Mouse (Mus musculus) forebrain, embryonic 10.5 days (tissue): ENCODE data around the gene Foxn3. TPM values are rescaled to one million over a fixed set of nuclear protein-coding genes. Genes with fewer than 3 reads are reported as not detected.

Experiments used
- DNase-seq: peaks from one replicate; pipeline ENCODE4 v3.0.0-alpha.2; 2017; ENCODE audit warnings: low spot score; ENCODE audit errors: extremely low spot score
- H3K27ac ChIP-seq: fragments of 300-500 bp; sonication (generic); 2 replicates; pipeline ENCODE4 v1.5.1; 2016; ENCODE audit warnings: mild to moderate bottlenecking
- H3K27me3 ChIP-seq: fragments of 300-500 bp; sonication (generic); 2 replicates; pipeline ENCODE4 v1.6.1; 2016; ENCODE audit warnings: mild to moderate bottlenecking; ENCODE audit not compliant: poor library complexity, severe bottlenecking
- H3K36me3 ChIP-seq: fragments of 300-500 bp; sonication (generic); replicated peaks from 2 replicates; pipeline ENCODE4 v1.6.1; 2016; ENCODE audit warnings: mild to moderate bottlenecking, moderate library complexity
- H3K4me1 ChIP-seq: fragments of 300-500 bp; sonication (generic); 2 replicates; pipeline ENCODE4 v1.6.1; 2016
- H3K4me3 ChIP-seq: fragments of 300-500 bp; sonication (generic); 2 replicates; pipeline ENCODE4 v1.5.1; 2016; ENCODE audit warnings: mild to moderate bottlenecking, moderate library complexity
- H3K9me3 ChIP-seq: fragments of 300-500 bp; sonication (generic); 2 replicates; pipeline ENCODE4 v1.6.1; 2016; ENCODE audit warnings: mild to moderate bottlenecking, moderate library complexity
- WGBS: fragments of 180-500 bp; shearing (Covaris S2); methylation state at CpG from one replicate; pipeline ENCODE4 v1.1.7; 2016; 5-methylcytosine and 5-hydroxymethylcytosine counted together
- polyA plus RNA-seq: library from polyadenylated mRNA; unstranded; fragments of >200 nt; fragmentation: Nextera tagmentation; extraction: Ambion mirVana; gene quantifications from 2 replicates; pipeline ENCODE4 v1.2.1, GENCODE M21; 2016

The Foxn3 gene
- polyA plus RNA-seq, 1 experiment from 2014 or later: 47.3 TPM

DNA sequence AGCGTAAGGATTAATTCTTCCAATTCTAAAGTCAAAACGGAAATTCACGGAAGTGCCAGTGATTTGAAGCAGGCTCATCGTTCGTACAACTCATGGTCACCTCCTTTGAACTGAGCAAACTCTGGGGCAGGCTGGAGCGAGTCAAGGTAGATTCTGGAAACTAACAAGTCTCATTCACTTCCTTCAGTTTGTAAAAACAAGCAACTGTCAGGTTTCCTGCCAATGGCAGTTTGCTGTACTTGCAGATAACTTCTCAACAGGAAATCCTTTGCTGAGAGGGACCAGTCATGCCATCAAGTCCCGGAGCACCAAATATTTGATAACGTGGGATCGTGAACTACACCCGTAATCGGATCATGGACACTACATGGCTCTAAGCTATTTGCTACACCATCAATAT lies 3.9 kb downstream of the Foxn3 start:
- Histone ChIP-seq H3K4me1 (peaks cover 45% of the 10 kb centered on the region), H3K9me3 (no peaks in the 10 kb centered on the region), H3K27ac (no peak overlapping the region), H3K27me3 (no peaks in the 10 kb centered on the region), H3K36me3 (peaks cover 5% of the 10 kb centered on the region), H3K4me3 (no peak overlapping the region)
- 88% methylated on average over 11 of the region's 11 CpGs for WGBS
- DNase-seq: no peak

DNA sequence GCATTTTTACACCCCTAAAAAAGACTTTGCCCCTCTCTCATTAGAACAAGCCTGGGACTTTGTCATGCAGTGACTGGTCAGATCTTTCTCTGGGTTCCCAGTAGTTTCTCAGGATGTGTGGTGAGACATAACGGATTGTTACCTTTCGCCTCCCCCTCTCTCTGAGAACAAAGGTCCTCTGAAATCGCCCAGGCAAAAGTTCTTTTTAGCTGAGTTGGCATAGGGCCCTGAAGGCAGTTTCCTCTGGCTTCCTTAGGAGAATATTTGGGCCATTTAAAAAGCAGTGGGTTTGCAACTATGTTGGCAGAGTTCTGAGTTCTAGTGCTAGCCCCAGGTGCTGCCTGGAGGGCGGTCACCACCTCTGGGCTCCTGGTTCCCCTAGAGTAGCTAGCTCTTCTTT lies 4.9 kb downstream of the Foxn3 start:
- H3K36me3 ChIP-seq: peaks cover 5% of the 10 kb centered on the region
- H3K4me1 ChIP-seq: peaks cover 36% of the 10 kb centered on the region
- 85% methylated on average over 4 of the region's 4 CpGs for WGBS
- no peak overlapping the region for H3K27ac ChIP-seq
- H3K4me3 ChIP-seq: no peak overlapping the region
- no peak for DNase-seq
- no peaks in the 10 kb centered on the region for H3K27me3 ChIP-seq
- no peaks in the 10 kb centered on the region for H3K9me3 ChIP-seq

DNA sequence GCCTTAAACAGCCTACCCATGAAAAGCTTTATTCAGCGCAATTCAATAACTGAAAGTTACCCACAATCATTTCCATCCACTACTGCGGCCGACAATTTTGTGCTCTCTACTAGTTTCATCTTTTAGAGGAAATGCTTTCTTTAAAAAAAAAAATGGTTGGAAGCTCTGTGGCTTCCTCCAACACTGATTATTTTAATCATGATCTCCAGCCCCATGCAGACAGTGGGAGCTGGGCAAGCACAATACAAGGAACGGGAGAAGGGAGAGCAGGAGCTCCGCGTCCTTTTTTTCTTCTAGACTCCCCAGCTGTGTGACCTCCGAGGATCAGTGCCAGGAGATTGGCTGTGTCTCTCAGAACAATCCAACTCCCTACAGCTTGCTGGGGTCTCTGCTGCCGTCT lies 5.9 kb downstream of the Foxn3 start:
- no peak overlapping the region for H3K4me3 ChIP-seq
- H3K27me3 ChIP-seq: no peaks in the 10 kb centered on the region
- H3K4me1 ChIP-seq: peaks cover 37% of the 10 kb centered on the region
- no peak for DNase-seq
- no peaks in the 10 kb centered on the region for H3K9me3 ChIP-seq
- 84% methylated on average over 8 of the region's 8 CpGs for WGBS
- H3K27ac ChIP-seq: no peak overlapping the region
- peaks cover 5% of the 10 kb centered on the region for H3K36me3 ChIP-seq

DNA sequence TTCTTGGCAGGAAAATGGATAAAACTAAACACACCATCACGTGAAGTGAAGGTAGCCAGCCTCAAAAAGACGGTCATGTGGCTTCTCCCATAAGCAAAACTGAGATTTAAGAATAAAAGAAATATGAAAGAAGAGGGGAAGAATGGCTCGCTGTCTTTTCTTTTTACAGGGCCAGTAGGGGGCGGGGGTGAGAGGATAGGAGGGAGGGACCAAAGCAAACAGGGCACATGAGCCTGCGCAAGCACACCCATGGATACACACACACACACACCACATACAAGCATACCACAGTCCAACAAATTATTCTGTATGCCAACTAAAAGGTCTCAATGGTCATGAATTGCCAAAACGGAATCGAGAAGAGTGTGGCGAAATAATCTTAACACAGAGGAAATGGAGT lies 12.8 kb downstream of the Foxn3 start:
- H3K4me3 ChIP-seq: no peak overlapping the region
- H3K4me1 ChIP-seq: peaks cover 6% of the 10 kb centered on the region; the same call in 1 of the 2 replicates
- H3K36me3 ChIP-seq: no peaks in the 10 kb centered on the region; the same call in 1 of the 2 replicates
- DNase-seq: no peak
- no peaks in the 10 kb centered on the region for H3K27me3 ChIP-seq
- WGBS: 66% methylated on average over 8 of the region's 8 CpGs
- no peaks in the 10 kb centered on the region for H3K9me3 ChIP-seq
- H3K27ac ChIP-seq: no peak overlapping the region

DNA sequence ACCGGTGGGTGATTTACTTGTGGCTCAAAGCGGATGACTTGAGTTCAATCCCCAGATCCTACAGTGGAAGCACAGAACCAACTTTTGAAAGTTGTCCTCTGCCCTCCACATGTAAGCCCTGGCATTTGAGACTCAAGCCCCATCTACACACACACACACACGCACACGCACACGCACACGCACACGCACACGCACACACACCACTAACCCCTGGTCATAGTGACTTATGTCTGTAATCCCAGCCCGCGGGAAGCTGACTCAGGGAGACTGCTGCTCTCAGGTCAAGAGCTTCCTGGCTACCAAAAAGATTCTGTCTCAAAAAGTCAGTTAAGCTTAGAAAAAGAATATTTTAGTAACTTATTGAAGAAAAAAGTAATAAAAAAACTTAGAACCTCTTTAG lies 13.6 kb downstream of the Foxn3 start:
- no peak for DNase-seq
- H3K9me3 ChIP-seq: no peaks in the 10 kb centered on the region
- no peak overlapping the region for H3K27ac ChIP-seq
- no peaks in the 10 kb centered on the region for H3K27me3 ChIP-seq
- H3K4me1 ChIP-seq: peaks cover 7% of the 10 kb centered on the region; the same call in 1 of the 2 replicates
- H3K4me3 ChIP-seq: no peak overlapping the region
- H3K36me3 ChIP-seq: no peaks in the 10 kb centered on the region; the same call in 1 of the 2 replicates
- 94% methylated on average over 10 of the region's 10 CpGs for WGBS

DNA sequence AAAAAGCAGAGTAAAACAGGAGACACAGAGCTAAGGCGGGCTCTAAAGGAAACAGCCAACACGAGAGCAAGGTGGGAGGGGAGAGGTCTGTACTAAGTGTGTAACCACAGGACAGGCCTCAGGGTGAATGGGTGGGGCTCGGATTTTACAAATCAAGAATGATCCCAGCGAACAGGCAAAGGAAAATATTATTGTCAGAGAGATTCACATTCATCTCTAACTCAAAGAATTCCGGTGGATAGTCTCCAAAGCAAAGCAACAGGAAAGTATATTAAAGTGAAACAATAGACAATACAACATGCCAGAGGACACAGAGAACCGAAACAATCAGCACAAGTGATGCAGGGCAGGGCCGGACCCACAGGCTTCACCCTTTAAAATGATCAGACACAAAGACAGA lies 15.0 kb downstream of the Foxn3 start:
- no peak overlapping the region for H3K4me3 ChIP-seq
- 80% methylated on average over 7 of the region's 7 CpGs for WGBS

DNA sequence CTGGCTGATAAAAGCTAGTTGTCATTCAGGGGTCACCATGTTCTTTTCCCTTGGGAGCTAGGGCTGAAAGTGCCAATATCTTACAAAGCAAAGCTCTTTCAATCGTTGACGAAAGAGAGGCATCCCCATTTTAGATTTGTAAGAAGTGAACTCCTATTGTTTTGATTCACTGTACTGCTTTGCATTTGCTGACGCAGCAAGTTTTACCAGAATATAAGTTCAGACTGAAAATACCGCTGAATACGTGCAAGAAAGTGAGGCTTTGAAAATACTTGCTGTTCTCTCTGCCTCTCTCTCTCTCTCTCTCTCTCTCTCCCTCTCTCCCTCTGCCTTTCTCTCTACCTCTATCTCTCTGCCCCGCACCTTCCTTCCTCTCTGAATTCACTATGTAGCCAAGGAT lies 16.1 kb downstream of the Foxn3 start:
- Histone ChIP-seq H3K9me3 (no peaks in the 10 kb centered on the region), H3K27ac (no peak overlapping the region), H3K27me3 (no peaks in the 10 kb centered on the region), H3K36me3 (peaks cover 7% of the 10 kb centered on the region), H3K4me1 (peaks cover 4% of the 10 kb centered on the region; the same call in 1 of the 2 replicates), H3K4me3 (no peak overlapping the region)
- no peak for DNase-seq
- 96% methylated on average over 6 of the region's 6 CpGs for WGBS

More for the DNA sequence above, 15.0 kb downstream of the Foxn3 start:
- H3K27ac ChIP-seq: no peak overlapping the region
- DNase-seq: no peak
- H3K27me3 ChIP-seq: no peaks in the 10 kb centered on the region
- peaks cover 5% of the 10 kb centered on the region; the same call in 1 of the 2 replicates for H3K4me1 ChIP-seq
- H3K9me3 ChIP-seq: no peaks in the 10 kb centered on the region
- peaks cover 7% of the 10 kb centered on the region for H3K36me3 ChIP-seq

DNA sequence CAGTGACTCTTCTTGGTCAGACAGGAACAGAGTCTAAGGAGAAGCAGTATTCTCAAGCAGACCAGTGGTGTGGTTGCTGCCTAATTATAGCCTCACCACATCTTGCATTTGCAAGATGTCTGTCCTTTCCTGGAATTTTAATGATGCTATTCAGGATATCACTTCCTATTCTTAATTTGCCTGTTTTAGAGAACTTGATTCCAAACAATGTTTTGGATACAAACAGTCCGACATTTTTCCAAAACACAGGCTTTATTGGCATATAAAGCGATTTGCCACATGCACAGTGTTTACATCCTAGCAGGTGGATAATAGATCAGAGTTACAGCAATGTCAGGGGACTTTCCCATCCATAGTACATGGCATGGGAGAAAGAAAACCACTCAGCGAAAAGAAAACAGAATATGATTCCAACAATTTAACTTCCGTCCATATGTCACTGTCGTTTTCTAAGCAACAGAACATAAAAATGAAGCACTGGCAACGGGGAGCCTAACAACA lies 18.1 kb downstream of the Foxn3 start:
- Histone ChIP-seq H3K4me3 (no peak overlapping the region), H3K27ac (no peak overlapping the region), H3K4me1 (peaks cover 4% of the 10 kb centered on the region; the same call in 1 of the 2 replicates), H3K9me3 (no peaks in the 10 kb centered on the region), H3K27me3 (no peaks in the 10 kb centered on the region), H3K36me3 (peaks cover 7% of the 10 kb centered on the region)
- WGBS: 85% methylated on average over 6 of the region's 6 CpGs
- no peak for DNase-seq

DNA sequence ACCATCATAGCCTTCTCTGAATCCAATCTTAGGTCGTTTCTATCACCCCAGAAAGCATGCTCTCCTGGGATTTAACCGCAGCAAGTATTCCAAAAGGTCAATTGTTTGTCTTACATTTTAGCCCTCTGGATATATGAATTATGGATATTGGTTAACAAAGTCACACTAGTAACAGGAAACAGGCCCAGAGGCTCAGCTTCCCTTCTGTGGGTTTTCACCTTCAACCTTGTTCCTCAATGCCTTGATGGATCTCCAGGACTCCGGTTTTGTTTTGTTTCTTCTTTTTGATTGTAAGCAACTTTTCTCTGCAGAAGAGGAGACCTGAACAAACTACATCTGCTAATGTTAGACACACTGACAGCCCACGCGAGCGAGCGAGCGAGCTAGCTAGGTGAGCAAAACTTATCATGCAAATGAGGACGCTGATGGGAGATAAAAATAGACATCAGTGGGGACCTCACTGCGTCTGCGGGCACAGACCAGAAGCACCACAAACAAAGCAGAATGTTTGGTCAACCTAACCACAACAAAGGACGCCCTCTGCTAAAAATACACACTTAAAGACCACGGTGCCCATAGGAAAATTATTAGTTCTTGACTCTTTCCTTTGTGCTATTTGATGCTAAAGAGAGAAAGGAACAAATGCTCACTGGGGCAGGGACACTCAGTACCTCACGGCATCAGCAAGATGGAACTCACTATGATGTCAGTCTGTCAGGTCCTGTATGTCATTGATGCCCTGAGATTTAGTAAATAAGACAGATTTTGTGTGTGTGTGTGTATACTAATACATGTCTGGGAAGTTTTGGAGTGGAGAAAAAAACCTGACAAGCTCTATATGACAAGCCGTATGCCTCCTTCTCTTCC lies 18.9 kb downstream of the Foxn3 start:
- Histone ChIP-seq H3K27me3 (no peaks in the 10 kb centered on the region), H3K9me3 (no peaks in the 10 kb centered on the region), H3K4me3 (no peak overlapping the region), H3K4me1 (peaks cover 4% of the 10 kb centered on the region; the same call in 1 of the 2 replicates), H3K27ac (no peak overlapping the region), H3K36me3 (peaks cover 7% of the 10 kb centered on the region)
- WGBS: 95% methylated on average over 15 of the region's 15 CpGs
- no peak for DNase-seq

DNA sequence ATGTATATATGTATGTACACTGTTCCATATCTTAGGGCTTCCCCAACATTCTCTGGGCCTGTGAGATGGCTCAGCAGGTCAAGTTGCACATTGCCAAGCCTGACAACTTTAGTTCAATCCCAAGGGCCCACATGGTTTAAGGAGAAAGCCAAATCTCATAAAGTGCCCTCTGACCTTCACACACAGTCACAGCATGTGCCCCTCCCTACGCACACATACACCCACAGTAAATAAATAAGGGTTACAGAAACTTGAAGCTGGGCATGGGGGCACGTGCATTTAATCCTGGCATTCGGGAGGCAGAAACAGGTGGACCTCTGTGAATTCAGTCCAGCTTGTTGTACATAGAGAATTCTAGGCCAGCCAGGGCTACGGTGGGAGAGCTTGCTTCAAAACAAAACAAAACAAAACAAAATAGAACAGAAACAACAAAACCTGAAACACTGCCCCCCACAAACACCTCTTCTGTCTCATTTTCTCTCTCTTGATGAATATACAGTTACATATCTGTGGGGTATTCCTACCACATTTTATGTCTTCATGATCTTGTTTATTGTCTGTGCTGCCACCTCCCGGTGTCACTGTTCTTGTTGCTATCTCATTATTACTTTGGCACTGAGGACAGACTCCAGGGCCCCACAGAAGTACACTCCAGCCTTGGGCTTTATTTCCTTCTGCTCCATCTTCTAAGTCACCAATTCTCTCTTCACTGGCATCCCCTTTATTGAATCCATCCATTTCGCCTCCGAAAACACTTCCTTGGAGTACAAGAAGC lies 19.8 kb downstream of the Foxn3 start:
- Histone ChIP-seq H3K27me3 (no peaks in the 10 kb centered on the region), H3K27ac (no peak overlapping the region), H3K4me1 (peaks cover 4% of the 10 kb centered on the region; the same call in 1 of the 2 replicates), H3K9me3 (no peaks in the 10 kb centered on the region), H3K4me3 (no peak overlapping the region), H3K36me3 (peaks cover 7% of the 10 kb centered on the region)
- no peak for DNase-seq
- 94% methylated on average over 7 of the region's 7 CpGs for WGBS

DNA sequence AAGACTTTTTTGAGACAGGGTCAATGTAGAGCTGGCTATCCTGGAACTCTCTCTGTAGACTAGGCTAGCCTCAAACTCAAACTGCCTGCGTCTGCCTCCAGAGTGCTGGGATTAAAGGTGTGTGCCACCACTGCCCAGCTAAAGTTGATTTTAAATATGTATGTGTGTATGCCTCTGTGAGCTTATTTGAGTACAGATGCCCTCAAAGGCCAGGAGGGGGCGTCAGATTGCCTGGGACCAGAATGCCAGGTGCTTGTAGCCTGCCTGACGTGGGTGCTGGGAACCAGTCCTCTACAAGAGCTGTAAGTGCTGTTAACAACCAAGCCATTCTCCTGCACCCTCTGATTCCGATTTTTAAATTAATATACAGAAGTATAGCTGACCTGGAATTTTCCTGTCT lies 23.2 kb downstream of the Foxn3 start:
- 85% methylated on average over 4 of the region's 4 CpGs for WGBS
- Histone ChIP-seq H3K27ac (no peak overlapping the region), H3K4me1 (no peaks in the 10 kb centered on the region), H3K4me3 (no peak overlapping the region), H3K9me3 (peaks cover 17% of the 10 kb centered on the region), H3K36me3 (peaks cover 25% of the 10 kb centered on the region), H3K27me3 (no peaks in the 10 kb centered on the region)
- DNase-seq: no peak

DNA sequence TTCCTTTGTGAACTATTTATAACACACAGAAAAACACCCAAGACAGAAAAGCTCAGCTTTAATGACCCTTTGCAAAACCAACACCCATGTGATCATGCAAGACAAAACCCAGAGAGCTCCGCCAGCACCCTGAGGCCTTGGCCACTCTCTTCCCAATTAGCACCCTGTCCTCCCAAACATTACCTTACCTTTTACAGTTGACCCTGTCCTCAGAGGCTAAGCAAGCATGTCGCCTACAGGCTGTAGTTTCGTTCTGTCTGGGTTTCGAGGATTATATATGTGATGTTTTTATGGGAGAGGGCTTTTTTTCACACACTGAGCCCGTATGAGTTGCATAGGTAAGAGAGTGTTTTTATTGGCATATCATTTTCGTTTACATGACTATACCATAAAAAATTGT lies 26.1 kb downstream of the Foxn3 start:
- Histone ChIP-seq H3K9me3 (peaks cover 31% of the 10 kb centered on the region), H3K27ac (no peak overlapping the region), H3K27me3 (no peaks in the 10 kb centered on the region), H3K36me3 (peaks cover 38% of the 10 kb centered on the region), H3K4me3 (no peak overlapping the region), H3K4me1 (no peaks in the 10 kb centered on the region)
- 95% methylated on average over 6 of the region's 6 CpGs for WGBS
- no peak for DNase-seq

DNA sequence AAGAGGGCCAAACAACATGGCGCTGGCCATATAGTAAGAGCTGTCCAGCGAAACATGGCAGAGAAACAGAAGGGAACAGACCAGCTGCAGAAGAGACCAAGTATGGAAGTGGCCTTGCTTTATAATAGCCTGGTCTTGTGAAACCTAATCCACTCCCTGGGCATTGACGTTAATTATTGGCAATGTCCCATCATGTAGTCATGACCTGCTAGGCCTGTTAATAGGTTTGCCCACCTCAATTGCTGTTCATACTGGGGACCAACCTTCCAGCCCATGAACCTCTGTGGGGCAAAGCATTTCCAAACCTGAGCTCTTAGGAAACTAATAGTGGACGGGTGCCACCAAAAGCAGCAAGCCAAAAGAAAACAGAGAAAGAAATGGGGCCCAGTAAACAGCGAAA lies 27.0 kb downstream of the Foxn3 start:
- no peaks in the 10 kb centered on the region for H3K27me3 ChIP-seq
- no peak for DNase-seq
- WGBS: 97% methylated on average over 5 of the region's 5 CpGs
- H3K9me3 ChIP-seq: peaks cover 31% of the 10 kb centered on the region
- H3K4me1 ChIP-seq: no peaks in the 10 kb centered on the region
- H3K36me3 ChIP-seq: peaks cover 38% of the 10 kb centered on the region
- H3K4me3 ChIP-seq: no peak overlapping the region
- H3K27ac ChIP-seq: no peak overlapping the region
